Mouse (Mus musculus) kidney, postnatal 4 days (tissue): ENCODE results near the gene Tmem82.

Experiments used
- DNase-seq, 2 experiments: peaks; one replicate each; pipeline ENCODE4 v3.0.0; 2021; ENCODE audit warnings: mixed read lengths in 2 of 2

Tmem82 gene

DNA sequence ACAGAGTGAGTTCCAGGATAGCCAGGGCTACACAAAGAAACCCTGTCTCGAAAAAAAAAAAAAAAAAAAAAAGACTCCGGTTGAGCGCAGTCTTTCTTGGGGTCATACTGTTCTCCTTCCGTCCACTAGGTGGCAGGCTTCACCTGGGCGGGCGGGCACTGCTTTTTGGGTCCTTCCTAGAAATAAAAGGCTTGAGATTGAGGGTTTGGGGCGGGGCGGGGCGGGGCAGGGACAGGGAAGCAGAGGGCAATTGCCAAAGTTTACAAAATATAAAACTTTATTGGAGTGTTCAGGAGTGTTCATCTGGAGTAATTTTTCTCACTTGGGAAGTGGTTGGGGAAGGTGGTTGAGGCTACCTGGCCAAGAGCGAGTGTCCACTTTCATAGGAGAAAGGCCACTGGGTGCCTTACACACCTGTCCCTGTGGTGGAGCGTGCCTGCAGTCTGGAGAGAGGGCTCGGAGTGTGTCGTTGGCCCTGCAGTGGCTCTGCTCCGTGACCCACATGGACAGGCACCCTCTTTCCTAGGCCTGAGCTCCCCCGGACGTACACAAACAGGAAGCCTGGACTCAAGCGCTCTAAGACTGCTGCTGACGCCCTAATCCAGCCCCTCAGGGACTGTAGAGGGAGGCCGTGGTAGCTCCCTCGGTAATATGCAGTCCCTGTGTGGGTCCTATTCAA lies at the start of gene Tmem82:
Gene Tmem82 (minus strand): TSS at position 69 of the 679 bp plus-strand sequence.
- peak; percentile 73 to 80 for DNase-seq

DNA sequence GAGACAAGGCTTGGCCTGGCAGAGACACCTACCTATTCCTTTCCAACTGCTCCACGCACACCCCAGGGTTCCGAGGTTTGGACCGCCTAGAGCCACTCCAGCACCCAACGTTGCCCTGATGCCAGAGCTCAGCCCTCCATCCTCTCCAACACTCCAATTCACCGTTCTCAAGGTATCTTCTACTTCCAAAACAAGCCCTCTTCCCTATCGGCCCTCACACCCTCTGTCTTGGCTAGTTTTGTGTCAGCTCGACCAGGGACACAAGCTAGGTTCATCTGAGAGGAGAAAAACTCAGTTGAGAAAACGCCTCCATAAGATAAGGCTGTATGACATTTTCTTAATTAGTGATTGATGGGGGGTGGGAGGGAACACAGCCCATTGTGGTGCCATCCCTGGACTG lies 46.4 kb upstream of the Tmem82 start, which contains the start of gene Plekhm2:
Gene Plekhm2 (minus strand): TSS at position 101 of the 400 bp plus-strand sequence.
- no peak for DNase-seq

DNA sequence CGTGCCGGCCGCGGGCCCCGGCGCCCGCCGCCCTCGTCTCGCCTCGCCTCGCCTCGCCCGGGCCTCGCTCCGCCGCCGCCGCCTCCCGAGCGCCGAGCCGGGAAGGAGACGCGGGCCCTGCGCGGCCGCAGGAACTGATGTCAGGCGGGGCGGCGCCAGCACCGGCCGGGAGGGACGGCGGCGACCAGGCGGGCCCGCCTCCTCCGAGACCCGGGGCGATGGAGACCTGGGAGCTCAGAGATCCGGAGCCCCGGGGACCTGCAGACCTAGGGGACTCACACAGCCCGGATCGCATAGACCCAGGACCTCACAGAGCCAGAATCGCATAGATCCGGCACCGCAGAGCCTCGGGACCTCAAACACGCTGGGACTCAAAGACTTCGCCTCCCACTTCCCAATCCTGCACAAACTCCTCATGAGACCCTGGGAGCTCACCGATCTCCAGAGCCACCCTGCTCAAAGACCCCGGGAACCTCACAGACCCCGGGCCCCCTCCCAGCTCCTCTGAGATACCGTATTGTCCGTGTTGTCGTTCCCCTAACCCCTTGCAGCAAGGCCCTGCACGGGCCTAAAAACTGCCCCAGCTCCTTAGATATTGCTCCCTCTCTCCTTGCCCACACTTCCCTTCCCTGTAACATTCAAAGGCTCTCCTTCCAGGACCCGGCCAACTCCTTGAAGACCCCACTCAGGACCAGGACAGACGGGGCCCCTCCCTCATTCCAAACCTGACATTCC lies 45.7 kb upstream of the Tmem82 start:
- peak; percentile 80 to 87 for DNase-seq

DNA sequence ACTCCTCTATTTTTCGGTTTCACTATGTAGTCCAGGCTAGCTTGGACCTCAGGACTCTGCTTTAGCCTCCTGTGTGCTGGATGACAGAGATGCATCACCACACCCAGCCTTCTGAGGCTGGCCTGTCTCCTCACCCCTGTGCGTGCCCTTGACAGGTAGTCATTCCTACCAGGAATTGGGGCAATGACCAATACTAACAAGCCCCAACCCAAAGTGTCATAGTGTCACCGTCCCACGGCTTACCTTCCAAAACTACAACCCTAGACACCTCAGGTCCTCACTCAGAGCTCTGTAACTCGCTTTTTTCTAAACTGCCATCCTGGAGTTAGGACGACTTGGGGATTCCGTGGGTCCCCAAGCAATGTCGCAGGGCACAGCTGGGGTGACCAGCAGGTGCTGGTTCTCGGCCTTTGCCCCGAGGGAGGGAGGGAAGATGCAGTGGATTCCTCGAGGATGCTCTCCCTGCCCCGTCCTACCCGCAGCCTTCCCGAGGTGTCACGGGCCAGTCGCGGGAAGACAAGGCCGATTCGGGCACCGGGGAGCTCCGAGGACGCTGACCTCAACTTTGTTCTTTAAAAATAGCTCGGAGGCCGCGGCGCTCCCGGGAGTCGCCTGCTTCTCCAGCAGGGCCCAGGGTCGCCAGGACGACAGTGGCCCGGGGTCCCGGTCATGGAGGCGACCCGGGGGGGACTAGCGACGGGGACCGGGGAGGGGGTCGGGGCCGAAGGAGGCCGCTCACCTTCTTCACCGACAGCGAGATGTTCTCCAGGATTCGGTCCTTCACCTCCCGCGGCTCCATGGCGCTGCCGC lies 44.9 kb upstream of the Tmem82 start:
- peak; percentile 48 to 67 for DNase-seq

DNA sequence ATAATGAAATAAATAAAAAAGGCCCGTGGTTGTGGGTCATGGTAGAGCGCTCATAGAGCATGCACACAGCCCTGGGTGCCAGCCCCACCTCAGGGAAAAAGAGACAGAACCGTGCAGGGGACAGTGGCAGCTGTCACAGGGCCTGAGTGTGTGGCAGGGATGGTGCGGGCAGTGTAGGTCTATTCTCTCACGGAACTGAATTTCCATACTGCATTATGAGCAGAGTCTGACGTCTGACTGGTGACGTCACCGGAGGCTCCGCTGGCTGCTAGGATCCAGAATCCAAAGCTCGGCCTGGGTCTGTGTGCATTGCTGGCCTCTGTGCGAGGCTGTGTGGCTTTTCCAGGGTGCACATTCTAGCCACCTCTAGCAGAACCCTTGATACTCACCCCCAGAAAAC lies 42.5 kb upstream of the Tmem82 start:
- DNase-seq = no peak

DNA sequence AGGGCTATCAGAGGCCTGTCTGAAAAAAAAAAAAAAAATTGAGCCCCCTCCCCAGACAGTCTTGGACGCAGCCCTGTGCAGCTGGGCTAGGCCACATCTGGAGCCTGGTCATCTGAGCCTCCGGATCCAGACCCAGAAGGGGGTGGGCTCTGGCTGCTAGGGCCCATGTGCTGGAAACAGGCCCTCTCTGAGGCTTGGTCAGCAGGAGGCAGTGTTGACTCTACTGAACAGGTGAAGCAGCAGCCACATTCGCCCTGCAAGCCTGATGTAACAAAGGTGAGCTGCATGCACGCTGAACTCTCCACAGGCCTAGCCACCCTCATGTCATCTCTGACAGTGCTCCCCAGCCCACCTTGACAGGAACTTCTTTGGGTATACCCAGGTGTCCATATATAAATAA lies 41.3 kb upstream of the Tmem82 start:
- DNase-seq = peak; percentile 59 to 60

DNA sequence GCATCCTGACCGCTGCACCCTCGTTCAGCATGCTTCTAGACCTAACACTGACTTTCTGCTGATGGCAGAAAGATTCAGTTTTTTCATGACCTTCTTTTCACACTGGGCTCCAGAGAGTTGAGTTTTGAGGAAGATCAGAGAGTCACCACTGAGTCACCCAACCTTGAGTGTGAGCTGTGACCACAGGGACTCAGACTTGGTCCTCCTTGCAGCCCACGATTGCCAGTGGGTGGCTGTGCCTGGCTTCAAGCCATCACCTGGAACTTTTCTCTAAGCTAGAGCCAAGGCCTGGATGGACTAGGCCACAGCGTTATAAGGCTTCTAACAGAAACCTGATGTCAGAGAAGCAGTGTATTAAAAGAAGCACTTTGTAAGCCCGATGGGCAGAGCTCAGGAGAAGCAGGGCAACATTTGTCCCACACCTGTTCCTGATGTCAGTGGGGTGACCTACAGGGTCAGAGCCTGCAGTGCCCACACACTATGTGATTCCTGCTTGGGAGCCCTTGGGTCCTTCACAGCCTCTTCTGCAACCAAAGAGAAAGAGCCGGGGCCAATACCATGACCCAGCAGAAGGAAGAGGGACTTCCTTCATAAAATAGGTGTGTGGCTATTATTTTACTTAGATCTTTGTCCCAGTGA lies 40.5 kb upstream of the Tmem82 start:
- no peak for DNase-seq

DNA sequence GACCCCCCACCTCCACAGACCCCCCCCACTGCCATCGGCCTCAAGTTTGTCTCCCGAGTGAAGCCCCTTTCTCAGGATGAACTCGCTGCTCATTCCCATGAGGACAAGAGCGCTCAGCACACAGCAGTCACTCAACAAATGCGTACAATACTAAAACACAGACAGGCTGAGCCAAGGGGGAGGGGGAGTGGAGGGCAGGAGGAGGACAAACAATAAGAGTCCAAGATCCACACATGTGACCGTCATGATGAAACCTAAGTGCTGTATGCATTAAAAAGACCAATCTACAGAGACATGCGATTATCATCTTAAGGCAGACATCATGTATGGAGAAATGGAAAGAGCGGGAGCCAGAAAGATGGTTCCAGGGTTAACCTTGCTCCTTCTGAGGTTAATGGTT lies 38.5 kb upstream of the Tmem82 start:
- DNase-seq = no peak

DNA sequence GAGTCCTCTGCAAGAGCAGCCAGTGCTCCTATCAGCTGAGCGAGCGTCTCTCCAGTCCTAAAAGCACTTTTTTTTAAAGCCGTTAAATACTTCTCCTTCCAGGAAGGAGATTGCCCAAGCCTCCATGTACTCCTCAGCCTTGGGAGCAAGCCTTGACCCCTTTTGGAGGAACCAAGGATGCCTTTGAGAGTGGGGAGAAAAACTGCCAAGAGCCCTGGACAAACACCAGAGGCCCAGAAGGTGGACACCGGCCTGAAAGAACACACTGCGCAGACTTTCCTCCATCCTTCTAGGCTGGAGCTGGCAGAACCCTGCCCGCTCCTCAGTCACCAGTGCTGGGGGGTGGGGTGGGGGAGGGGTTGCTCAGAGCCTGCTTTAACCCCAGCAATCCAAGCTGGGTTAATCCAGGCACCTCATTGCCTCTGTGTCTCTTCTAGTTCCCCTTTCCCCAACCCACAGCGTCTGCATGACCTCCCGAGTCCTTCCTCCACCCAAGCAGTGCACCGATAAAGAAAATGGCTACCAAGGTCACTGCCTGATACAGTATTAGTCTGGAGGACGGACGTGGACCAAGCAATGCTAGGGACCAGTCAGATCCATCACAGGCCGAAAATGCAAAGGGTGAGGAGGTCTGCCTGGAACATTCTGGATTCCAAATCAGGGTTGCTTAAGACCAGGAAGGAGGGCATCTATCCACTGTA lies 37.6 kb upstream of the Tmem82 start:
- DNase-seq = no peak

DNA sequence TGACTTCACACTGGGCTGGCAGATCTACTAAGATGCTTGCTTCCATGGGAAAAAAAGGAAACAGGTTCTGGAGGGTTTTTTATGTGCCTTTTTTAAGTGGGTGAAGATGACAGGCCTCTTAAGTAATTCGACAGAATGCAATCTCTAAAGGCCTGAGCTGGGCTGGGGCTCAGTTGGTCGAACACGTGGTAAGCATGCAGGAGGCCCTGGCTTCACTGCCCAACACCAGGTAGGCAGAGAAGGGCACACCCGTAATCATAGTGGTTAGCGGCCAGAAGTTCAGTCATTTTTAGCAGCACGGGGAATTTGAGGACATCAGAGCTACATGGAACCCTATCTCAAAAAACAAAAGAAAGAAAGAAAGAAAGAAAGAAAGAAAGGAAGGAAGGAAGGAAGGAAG lies 36.1 kb upstream of the Tmem82 start:
- DNase-seq = no peak

DNA sequence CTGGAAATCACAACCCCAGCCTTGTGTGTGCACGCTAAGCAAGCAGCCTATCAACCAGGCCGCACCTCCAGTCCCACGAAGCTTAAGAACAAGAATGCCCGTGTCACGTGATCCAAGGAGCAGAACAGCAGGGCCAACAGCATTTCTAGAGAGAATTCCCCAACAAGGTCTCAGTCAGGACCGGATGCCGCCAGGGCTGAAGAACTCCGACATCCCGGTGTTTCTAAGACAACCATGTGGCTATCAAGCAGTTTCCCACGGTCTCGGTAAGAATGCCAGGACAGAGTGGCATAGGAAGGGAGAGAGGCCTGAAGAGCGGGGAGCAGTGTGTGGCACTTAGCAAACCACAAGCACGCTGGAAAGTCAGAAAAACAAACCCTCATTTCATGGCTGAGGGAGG lies 35.4 kb upstream of the Tmem82 start:
- no peak for DNase-seq

DNA sequence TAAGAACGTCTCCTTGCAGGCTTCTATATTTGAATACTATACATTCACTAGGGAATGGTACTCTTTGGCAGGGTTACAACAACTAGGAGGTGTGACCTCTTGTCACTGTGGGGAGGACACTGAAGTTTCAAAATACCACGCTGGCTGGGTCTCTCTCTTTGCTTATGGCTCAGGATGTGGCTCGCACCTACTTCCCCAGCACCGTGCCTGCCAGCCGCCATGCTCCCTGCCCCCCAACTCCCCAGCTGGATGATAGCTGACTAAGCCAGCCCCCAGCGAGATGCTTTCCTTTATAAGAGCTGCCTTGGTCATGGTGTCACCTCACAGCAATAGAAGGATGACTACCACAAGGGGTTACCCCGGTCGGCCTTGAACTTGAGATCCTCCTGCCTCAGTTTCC lies 34.6 kb upstream of the Tmem82 start:
- DNase-seq = no peak

DNA sequence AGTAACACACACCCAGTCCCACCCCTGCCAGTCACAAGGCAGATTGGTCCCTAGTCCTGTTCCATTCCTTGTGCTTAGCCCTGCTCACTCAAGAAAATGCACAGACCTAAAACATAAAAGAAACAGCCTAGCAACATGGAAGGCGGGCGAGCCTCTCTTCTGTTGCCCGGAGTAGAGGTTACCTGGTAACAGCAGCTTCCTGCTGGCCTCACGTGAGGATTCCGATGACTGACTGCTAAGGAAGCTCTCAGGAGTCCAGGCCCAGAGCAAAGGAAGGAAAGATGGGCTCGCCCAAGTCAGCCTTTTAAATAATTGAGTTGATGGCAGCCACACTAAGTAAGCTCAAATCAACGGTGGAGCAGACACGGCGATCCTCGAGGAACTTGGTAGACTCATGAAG lies 33.5 kb upstream of the Tmem82 start:
- DNase-seq = no peak

DNA sequence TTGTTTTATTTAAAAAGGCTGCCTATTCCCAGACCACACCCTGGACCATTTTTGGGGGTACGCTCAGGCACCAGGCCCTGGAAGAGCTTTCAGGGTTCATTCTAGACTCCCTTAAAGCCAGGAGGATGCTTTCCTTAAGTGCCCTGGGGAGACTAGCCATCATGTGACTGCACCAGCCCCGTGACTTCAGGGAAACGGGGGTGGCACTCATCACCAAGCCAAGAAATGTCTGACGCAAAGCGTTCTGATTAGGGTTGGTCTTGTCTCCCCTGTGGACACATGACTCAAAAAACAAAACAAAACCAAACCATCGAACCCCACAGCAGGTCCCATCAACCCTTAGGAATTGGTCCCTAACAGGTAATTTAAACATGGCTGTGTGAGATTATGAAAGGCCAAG lies 32.9 kb upstream of the Tmem82 start:
- DNase-seq = no peak

DNA sequence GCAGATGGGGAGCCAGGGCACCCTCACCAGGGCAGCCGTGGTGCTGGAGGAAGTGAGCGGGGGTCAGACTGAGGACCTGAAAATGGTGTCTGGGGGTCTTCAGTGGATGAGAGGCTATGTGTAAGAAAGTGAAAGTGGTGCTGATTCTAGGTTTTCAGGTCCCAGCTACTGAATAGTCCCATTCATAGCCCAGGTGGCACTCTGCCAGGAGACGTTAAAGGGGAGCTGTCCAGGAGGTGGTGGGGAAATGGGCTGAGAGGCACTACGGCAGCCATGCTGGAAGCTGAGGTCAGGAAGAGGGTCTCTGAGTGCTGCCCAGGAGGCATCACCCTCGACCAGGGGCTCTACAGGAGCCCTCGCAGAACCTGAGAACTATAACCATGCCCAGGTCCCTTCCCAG lies 30.8 kb upstream of the Tmem82 start:
- no peak for DNase-seq

DNA sequence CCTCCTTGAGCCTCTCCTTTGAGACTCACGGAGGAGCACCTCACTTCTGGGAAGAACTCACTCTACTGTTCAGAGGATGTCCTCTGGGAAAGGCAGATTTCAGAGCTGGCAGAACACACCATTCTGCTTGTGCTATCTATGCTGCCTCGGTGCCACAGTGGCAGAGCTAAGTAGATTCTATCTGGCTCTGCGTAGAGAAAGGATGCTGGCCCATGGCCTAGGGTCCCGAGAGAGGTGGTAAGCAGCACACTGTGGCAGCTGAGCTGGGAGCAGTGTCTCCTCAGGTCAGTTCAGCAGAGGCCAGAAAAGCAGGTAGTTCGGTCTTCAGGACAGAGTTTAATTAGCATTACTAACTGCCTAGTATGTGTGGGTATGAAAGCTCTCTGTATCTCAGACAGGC lies 29.8 kb upstream of the Tmem82 start:
- DNase-seq = no peak

DNA sequence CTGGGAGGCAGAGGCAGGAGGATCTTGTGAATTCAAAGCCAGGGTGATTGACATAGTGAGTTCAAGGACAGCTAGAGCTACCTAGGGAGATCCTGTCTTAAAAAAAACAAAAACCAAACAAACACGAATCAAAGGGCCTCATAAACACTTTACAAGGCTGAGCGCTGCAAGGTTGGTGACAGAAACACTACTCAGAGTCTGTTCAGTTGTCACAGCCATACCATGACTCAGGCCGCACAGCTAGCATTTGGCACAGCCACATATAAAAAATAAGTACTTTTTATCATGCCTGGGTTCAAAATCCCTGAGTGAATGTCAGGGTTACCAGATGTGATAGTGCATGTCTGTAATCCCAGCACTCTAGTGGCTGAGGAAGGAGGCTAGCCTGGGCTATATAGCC lies 28.8 kb upstream of the Tmem82 start:
- no peak for DNase-seq

DNA sequence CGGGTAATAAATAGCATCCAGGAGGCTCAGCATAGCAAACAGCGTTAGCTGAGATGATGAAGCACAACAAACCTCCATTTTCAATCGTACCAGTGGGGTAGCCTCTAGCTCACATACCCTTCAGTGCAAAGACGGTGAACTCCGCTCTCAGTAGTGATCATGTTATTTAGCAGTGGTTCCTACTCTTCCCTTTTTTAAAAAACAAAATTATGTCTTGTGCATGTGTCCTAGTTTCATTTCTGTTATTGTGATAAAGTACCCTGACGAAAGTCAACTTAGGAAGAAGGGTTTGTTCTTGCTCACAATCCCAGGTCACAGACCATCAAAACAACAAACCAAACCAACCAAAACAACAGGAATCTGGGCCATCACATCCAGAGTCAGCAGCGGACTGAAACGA lies 27.6 kb upstream of the Tmem82 start:
- no peak for DNase-seq

DNA sequence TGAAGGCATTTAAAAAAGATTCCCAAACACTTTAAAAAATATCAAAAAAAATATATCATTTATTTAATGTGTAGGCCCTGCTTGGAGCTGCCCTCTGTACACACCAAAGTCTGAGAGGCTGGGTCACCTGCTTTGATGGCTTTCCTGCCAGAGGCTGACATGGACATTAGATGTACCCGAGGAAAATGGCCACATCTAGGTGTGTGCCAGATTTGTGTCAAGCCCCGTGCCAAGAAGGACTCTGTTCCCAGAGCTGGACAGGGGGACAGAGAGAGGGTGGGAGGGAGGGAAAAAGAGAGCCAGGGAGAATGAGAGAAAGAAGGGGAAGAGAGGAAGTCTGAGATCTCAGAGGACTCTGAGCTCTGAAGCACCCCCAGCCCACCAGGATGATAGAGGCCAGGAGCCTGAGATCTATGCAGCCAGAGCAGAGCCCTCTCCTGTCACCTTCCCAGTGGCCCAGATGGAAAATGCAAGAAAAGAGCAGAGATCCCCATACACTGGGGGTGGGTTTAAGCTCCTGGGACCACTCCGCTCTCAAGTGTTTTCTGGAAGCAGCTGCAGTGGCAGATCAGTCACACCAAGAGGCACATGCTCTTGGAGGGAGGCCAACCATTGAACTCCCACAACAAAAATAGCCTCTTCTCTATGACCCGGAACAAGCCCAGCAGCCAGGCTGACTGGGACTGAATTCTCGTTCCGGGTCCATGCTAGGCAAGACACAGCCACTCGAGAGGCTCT lies 24.9 kb upstream of the Tmem82 start:
- peak; percentile 67 to 79 for DNase-seq

DNA sequence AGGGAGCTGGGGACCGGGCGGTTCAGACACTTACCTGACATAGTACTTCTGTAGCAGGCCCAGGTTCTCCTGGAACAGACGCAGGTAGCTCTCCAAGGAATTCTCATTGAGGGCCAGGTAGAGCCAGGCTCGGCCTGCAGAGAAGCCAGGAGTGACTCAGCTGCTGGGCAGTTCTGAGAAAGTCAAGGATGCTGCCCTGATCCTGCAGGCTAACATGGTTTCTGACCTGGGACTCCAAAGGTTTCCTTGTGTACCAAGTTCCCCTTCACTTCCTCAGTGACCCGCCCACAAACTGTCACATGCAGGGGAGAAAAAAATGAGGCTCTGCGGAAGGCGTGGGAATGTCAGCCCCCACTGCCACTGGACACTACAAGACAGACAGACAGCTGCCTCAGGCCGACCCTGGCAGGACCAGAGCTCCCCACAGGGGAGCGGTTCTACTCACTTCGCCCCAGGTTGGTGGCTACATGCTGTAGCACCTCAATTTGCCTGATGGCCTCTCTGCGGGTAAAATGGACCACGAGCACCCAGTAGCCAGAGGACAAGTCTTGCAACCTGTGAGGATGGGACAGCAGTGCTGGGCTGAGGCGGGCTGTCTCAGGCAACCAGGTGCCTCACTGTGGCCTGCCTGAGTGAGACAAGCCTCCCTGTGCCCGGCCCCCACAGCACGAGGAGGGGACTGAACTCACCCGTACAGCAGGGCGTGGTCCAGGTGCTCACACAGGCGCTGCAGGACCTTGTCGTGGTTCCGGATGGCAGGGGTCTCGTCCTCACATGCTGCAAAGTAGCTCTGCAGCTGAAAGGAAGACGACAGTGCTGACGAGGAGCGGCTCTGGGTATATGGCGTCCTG lies 23.8 kb upstream of the Tmem82 start:
- DNase-seq = peak in 1 of 2 experiments; percentile 29

DNA sequence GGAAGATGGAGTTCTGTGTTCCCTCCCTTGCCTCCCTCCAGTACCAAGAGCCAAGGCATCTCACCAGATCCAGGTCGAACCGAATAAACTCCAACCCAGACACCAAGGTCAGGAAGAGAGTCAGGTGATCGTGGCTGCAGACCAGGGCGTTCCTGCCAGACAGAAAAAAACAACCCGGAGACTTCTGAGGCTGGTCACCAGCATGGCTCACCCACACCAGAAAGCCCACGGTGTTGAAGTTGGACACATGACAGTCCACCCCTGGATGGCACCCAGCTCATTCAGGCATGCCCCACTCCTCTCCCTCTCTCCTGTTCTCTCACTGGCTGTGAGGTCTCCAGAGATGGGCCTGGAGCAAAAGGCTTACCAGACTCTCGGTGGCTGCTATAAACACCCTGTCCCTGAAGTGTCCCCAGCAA lies 22.9 kb upstream of the Tmem82 start:
- no peak for DNase-seq
